Mouse (Mus musculus) bone marrow, adult 2 months (tissue): ENCODE data around the gene Gm49380. TPM values are rescaled to one million over a fixed set of nuclear protein-coding genes. Genes with fewer than 3 reads are reported as not detected.

Experiments used
- H3K27ac ChIP-seq: fragments of 200-500 bp; 2 replicates; pipeline ENCODE4 v1.5.1; 2012; ENCODE audit warnings: low read depth, mild to moderate bottlenecking, control low read depth, inconsistent platforms, low read length; ENCODE audit not compliant: control insufficient read depth, poor library complexity, insufficient read depth
- H3K4me1 ChIP-seq: fragments of 200-500 bp; 2 replicates; pipeline ENCODE4 v1.6.1; 2011; ENCODE audit warnings: low read length; ENCODE audit not compliant: control insufficient read depth, insufficient read depth
- H3K4me3 ChIP-seq: fragments of 200-500 bp; replicated peaks from 2 replicates; pipeline ENCODE3; 2011; ENCODE audit warnings: mild to moderate bottlenecking, low read depth, low read length, control low read depth; ENCODE audit not compliant: control insufficient read depth
- CTCF ChIP-seq: fragments of 200-500 bp; IDR thresholded peaks from 2 replicates; pipeline ENCODE4 v1.5.1; 2011; ENCODE audit warnings: low read length, control low read depth; ENCODE audit not compliant: control insufficient read depth, insufficient read depth
- POLR2A ChIP-seq: fragments of 200-500 bp; IDR thresholded peaks from 2 replicates; pipeline ENCODE4 v1.6.1; 2011; ENCODE audit warnings: low read depth, mild to moderate bottlenecking, control low read depth, low read length, borderline replicate concordance; ENCODE audit not compliant: control insufficient read depth
- WGBS: fragments of 180-500 bp; shearing (Covaris S2); methylation state at CpG from one replicate; pipeline ENCODE4 v1.1.7; 2018; 5-methylcytosine and 5-hydroxymethylcytosine counted together
- polyA plus RNA-seq: library from polyadenylated mRNA; stranded (reverse); fragments of >200 nt; gene quantifications from 2 replicates; pipeline ENCODE4 v1.2.4, GENCODE M21; 2011; ENCODE audit warnings: low replicate concordance; ENCODE audit not compliant: missing spikeins, insufficient read depth, insufficient read length

Gene Gm49380
- polyA plus RNA-seq, 1 experiment: not detected

DNA sequence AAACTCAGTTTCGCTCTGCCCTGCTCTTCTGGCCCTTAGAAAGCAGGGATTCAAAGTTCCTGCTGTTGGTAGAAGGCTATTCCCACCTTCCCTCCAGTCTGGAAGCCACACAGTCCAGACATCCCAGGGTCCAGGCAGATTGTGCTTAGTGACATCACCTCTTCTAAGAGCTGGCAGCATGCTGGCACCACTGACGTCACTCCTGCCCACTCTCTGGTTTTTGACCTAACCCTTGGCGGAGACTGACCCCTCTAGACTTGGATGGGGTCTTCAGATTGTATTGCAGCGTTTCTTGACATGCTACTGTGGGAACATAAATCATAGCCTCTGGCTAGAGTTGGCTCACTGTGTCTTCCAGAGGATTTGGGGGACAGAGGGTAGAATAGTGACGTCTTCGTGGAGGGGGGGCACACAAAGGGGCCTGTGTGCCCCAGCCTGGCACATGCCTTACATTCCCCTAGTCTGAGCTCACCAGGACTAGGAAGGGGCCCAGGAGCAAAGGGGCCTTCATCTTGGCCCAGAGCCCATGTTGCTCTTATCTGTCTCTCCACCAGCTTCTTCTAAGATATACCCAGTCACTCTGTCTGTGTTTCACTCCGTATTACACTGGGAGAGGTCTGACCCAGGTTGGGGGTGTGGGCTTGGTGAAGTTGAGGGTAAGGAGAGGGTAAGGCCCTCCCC lies 22.6 kb upstream of the Gm49380 start:
- Histone ChIP-seq H3K4me1 (peaks cover 1% of the 10 kb centered on the region; the same call in 1 of the 2 replicates), H3K27ac (no peak overlapping the region), H3K4me3 (no peak overlapping the region)
- WGBS: 56% methylated on average over 7 of the region's 7 CpGs
- TF ChIP-seq POLR2A (no peak), CTCF (no peak)

DNA sequence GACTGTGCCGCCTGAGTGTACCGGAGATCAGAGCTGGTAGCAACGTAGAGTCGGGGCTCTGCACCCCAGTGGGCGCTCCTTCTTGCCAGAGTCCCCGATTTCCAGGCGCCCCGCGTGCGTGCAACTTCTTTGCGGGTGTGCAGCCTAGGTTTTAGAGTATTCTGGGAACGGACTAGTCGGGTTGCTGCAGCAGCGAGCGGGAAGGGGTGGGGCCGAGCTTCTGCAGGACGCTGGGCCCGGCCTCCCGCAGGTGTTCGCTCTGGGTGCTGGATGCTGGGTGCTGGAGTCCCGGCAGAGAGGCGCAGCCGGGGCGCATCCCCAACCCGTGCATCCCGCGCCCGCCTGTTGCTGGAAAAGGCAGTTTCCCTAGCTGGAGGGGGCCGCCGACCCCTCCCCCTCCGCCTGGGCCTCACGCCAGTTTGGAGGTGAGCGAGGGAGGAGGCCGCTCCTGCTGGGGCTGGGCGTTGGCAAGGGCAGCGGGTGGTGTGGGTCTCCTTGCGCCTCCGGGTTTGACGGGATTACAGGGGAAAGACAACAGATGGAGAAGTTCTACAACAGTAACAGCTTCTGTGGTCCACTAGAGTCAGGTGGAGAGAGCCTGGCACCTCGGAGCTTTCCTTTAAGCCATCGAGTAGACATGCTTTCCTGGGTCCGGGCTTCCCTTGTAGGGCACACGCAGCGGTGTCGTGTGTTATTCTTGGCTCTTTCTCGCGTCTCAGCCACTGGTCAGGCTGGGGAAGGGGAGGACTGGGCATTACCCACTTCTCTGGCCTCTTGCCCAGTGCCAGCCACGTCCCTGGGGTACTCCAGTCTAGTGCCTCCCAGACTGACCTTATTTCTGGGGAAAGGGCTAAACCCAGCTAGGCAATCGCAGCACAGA lies 21.8 kb upstream of the Gm49380 start:
- Histone ChIP-seq H3K4me3 (peak overlapping the region; percentile 10), H3K27ac (no peak overlapping the region; the same call in 1 of the 2 replicates), H3K4me1 (peaks cover 1% of the 10 kb centered on the region; the same call in 1 of the 2 replicates)
- WGBS: 3% methylated on average over 49 of the region's 49 CpGs
- TF ChIP-seq CTCF: no peak
- TF ChIP-seq POLR2A: no peak

DNA sequence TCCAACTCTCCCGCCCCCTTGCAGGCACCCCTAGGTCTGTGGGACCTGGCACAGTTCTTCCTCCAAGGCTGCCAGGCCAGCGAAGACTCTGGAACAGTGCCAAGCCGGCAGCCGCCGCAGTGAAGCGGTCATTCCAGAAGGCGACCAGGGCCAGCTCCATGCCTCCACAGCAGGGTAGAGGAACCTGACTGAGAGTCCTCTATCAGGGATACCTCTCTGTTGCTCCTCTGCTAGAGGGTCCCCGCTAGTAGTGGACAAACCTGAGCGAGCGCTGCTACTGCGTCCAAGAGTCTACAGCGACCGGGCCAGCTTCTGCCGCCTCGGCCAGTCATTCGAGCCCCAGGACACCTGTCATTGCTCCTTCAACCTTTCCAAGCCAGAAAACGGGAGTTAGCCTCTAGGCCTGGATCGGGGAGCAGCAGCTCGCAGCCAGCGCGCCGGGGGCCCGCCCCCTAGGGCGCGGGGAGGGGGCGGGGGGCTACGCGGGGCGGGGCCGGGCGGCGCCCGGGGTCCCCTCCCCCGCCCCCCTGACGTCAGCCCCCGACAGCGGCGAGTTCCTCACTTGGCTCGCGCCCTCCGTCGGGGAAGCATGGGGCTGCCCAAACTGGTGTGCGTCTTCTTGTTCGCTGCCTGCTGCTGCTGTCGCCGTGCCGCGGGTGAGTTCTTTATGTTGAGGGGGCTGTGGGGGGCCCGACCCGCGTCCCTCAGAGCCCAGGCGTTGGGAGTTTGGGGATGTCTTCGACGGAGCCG lies 21.0 kb upstream of the Gm49380 start, which contains the start of gene Mcam:
TSS of gene Mcam (plus strand) at position 369 of the 750 bp plus-strand sequence.
- TF ChIP-seq POLR2A (no peak), CTCF (no peak)
- 2% methylated on average over 55 of the region's 55 CpGs for WGBS
- peak within 1 kb of the TSS; percentile 10 for H3K4me3 ChIP-seq
- no peak within 1 kb of the TSS; the same call in 1 of the 2 replicates for H3K27ac ChIP-seq
- peaks cover 1% of the 10 kb centered on the region; the same call in 1 of the 2 replicates for H3K4me1 ChIP-seq

DNA sequence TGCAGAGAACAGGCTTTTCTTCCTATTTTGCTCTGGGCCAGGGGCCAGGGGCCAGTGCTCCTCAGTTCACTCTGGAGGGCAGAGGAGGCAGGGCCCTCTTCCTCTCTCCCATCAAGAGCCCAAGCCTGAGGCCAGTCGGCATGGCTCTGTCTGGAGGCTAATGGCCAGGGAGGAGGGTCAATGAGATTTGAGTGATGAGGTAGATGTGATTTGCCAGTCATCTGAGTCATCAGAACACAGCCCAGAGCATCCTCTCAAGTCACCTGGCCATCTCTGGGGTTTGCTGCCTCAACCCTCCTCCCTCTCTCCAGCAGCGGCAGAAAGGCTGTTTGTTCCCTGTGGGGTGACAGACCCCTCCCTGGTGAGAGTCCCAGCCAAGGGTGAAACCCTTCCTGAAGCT lies 20.0 kb upstream of the Gm49380 start:
- Histone ChIP-seq H3K4me3 (no peak overlapping the region), H3K27ac (no peak overlapping the region), H3K4me1 (peaks cover 1% of the 10 kb centered on the region; the same call in 1 of the 2 replicates)
- no peak for TF ChIP-seq CTCF
- WGBS: 29% methylated on average over 2 of the region's 2 CpGs

DNA sequence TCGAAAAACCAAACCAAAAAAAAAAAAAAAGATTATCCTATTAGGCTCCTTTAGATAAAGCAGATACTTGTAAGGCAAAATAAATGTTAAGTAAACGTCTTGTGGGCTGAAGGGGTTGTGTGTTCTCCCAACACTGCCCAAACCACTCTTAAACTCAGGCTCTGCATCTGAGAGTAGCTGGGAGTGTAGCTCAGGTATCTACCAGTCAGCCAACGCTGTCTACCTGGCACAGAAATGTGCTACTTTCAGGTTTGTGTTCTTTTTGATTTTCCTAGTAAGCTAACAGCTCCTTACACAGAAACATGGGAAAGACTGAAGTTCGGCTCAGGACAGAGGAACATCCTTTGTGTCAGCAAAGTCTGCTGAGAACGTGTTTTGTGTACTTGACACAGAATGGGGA lies 18.9 kb upstream of the Gm49380 start:
- no peak for TF ChIP-seq CTCF
- TF ChIP-seq POLR2A: no peak
- WGBS: 70% methylated on average over 5 of the region's 5 CpGs
- H3K4me1 ChIP-seq: no peaks in the 10 kb centered on the region; the same call in 1 of the 2 replicates

DNA sequence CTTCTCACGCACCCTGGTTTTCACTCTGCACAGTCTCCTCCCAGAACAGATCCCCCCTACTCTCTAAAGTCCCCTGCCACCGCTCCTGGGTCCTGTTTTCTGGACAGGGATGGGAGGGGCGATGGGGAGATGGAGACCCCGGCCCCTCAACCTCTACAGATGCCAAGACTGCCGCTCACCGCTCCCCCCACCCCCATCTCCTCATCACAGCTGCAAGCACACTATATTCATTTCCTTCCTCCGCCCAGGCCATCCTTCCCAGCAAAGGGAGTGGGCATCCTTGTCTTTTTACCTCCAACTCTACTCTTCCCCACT lies 17.9 kb upstream of the Gm49380 start:
- H3K4me1 ChIP-seq: no peaks in the 10 kb centered on the region; the same call in 1 of the 2 replicates
- H3K4me3 ChIP-seq: no peak overlapping the region
- 45% methylated on average over 7 of the region's 7 CpGs for WGBS
- no peak overlapping the region for H3K27ac ChIP-seq
- TF ChIP-seq POLR2A (no peak), CTCF (no peak)

More for the DNA sequence above, 18.9 kb upstream of the Gm49380 start:
- no peak overlapping the region for H3K4me3 ChIP-seq
- H3K27ac ChIP-seq: no peak overlapping the region

DNA sequence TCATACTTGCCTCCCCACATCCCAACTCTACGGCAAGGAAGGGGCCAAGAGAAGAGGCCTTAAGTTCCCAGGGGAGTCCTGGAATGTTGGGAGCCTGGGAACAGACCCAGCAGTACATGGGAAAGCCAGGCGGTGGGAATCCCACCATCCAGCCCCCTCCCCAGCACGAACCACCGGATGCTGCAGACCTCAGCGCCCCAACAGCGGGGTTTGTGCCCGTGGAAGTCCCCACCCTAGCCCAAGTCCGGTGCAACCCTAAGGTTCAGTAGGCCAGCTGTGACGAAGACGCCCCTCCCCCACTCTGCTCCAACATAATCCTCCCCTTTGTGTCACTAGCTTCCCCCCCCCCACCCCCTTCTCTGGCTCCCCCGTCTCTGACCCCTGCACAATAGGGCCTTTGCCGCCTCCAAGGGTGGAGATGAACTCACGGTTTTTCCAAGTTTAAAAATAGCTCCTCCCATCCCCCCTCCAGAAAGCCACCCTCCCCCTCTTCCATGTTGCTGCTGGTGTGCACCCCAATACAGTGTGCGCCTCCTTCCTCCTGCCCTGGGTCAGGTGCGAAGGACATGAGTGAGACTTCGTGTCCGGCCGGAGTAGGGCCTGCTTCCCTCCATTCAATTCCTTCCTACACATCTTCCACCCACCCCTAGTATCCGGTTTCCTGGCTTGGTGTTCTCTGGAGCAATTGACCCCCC lies 17.4 kb upstream of the Gm49380 start:
- no peak overlapping the region for H3K4me3 ChIP-seq
- no peak for TF ChIP-seq POLR2A
- no peak for TF ChIP-seq CTCF
- 25% methylated on average over 19 of the region's 19 CpGs for WGBS
- no peak overlapping the region for H3K27ac ChIP-seq
- no peaks in the 10 kb centered on the region; the same call in 1 of the 2 replicates for H3K4me1 ChIP-seq
